Mouse (Mus musculus) B cell, adult 2 months (primary cell): ENCODE results near the gene Olfr1406.
"Not testable (repeated sequence)": the region's sequence is repeated elsewhere in the genome, so short reads cannot be mapped to it uniquely, and the experiment has no call there.

Experiments
- DNase-seq, 2 experiments: peaks; one replicate each; pipeline ENCODE4 v3.0.0; 2022

Olfr1406 gene

DNA sequence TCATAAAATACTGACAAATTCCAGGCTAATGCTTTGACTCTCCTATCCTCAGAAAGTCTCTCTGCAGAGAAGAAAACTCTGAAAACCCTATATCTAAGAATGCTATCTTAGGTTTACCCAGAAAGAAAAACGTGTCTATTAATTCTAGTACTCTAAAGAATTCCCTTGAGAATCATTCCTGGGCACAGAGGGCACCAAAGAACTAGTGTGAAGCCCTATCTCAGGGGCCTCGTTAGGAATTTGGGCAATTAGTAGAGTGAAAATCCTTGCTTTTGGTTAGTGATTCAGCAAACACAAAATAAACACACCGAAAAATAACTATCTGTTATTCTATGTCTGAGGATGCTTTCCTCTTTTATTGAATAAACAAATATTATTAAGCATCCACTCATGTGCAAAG lies at the start of gene Olfr1406:
TSS of gene Olfr1406 (minus strand) at position 101 of the 400 bp plus-strand sequence.
- no peak for DNase-seq

DNA sequence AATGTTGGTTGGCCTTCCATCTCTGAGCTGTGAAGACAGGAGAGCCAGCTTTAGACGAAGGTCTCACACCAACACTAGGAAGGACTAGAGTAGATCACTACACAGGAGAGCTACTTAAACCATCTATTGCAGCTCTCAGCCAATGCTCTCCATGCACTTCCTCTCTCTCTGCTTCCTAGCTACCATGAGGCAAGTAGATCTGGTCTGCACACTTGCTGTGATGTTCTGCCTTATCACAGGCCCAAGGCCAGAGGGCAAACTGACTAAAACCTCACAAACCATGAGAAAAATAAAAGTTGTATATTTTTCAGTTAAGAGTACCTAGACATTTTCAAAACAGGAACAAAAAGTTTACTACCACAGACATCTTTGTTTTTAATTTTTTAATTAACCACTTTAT lies 46.6 kb upstream of the Olfr1406 start:
- DNase-seq, result not testable (repeated sequence)

DNA sequence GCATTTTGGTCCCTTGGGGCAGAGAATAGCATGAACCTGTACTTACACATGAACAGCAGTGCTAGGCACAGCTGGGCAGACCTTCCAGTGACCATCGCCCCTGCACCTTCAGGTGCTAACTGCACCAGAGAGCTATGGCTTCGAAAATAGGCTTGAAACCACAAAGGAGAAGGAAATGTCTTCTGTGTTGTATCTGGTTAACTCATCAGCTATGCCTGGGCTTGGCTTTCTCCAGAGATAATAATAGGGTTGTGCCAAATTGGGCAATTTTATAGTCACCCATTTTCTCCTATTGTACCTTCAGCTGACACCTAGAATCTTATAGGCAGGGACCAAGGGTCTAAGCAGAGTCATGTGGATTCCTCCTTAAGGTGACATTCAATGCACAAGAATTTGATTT lies 36.6 kb upstream of the Olfr1406 start, which contains the start of gene Fcer1a:
TSS of gene Fcer1a (minus strand) at position 134 of the 400 bp plus-strand sequence.
- no peak for DNase-seq

DNA sequence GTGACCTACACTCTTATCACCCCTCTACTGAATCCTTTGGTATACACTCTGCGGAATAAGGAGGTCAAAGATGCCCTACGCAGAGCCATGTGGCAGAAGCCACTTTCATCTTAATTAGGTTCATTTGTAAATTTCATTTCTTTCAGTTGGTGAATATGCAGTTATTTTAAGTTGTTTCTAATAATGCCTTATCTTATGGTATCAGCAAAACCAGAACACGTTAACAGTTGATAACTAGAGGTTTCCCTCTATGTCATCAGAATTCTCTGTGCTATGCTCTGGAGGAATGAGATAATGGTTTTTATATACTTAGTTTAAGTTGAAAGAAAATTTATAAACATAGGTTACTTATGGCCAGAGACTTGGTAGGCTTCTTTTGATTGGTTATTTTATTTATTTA lies 26.0 kb upstream of the Olfr1406 start:
- DNase-seq, result no peak

DNA sequence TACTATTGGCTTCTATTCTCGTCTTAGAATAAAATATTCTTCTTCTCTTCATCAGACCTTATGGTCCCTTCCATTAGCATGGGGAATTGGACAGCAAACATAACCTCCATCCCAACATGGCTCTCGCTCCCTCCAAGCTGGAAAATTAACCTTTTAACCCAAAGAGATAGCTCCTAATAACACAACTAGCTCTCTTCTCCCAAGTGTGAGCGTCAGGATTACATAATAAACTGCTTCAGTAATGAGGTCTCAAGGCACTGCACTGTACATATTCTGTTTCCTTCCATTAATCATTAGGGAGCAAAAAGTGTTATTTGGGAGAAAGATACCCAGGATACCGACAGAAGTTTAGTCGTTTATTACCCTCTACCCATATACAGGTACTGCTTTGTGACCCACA lies 21.7 kb upstream of the Olfr1406 start, which contains the start of gene Olfr1404:
TSS of gene Olfr1404 (plus strand) at position 301 of the 400 bp plus-strand sequence.
- DNase-seq, result no peak

DNA sequence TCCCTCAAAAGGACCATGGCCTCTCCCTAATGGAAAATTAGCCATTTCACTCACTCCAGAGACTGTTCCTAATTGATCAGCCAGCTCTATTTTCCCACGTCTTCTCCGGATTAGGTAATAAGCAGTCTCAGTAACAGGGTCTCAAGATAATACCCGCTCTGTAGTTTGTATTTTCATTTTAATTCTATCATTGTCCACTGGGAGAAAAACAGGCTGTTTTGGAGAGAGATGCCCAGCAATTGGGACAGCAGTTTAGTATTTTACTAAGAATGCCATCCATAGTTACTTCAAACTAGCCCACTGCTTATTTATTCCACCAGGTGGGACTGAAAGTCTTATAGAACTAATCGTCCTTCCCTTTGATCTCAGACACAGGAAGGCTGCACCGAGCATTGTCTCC lies 7.1 kb upstream of the Olfr1406 start, which contains the start of gene Olfr218:
TSS of gene Olfr218 (plus strand) at position 301 of the 400 bp plus-strand sequence.
- no peak for DNase-seq

DNA sequence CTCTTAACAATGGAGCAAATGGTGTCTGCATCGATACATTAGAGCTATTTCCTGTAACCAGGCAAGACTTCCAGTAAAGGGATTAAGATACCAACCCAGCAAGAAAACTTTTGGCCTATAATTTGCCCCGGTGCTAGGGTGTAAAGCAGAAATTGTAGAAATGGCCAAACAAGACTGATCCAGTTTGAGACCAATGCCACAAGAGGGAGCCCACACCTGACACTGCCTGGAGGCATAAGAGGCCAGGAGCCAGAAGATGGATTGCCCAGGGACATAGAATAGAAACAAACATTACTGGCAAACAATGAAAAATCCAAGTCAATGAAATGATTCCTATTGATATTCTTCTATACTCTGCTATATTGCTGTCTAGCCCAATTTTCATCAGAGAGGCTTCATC lies 5.9 kb upstream of the Olfr1406 start:
- no peak for DNase-seq

DNA sequence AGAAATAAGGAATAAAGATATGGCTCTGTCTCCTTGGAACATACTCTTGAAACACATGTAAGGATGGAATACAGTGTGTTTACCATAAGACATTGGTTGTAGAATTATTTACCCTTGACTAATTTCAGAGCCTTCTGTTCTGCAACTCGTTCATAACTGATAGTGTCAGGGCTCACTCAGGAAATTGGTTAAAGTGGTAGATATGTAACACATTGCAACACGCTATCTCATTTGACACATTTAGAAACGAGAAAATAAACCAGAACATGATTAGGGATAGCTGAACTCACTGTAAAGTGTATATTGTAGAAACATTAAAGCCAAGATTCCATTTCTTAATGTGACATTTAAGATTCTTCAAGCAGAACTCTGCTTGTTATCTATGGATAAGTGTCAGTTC lies 1.6 kb upstream of the Olfr1406 start:
- DNase-seq, result no peak

DNA sequence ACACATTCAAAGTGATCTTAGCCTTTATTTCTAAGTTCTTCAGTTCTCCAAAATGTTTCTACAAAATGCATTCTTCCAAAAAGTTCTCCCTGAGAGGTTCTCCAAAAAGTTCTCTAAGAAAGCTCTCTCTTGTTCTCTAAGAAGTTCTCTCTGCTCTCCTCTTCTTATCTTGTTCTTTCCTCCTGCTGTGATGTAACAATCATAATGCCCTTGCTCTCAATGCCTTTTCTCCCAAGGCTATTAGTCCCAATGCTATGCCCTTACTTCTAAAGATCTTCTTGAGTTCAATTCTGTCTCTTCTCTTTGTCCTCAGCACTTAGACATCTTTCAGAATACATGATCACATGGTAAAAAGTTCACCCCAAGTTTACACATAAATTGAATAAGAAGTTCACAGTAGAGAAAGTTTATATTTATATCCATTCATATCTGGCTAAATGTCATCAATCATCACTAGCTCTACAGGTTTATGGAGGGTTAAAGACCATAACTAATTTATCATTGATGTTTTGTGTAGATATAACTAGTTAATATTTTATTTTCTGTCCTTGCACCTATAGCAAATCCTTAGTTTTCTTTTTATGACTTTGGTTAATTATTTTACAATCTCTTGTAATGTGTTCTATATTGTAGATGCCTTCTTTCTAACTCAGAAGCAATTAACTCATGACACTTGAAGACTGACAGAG lies 16.1 kb downstream of the Olfr1406 start:
- no peak for DNase-seq

DNA sequence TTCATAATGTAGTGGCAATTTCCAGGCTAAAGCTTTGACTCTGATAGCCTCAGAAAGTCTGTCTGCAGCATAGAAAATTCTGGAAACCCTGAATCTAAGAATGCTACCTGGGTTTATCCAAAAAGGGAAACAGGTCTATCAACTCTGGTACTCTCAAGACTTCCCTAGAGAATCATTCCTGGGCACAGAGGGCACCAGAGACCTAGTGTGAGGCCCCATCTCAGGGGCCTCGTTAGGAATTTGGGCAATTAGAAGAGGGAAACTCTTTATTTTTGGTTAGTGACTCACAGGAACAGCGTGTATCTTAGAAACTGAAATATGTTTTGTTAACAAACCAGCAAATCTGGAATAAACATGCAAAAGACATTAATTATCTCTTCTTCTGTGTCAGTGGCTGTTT lies 53.2 kb downstream of the Olfr1406 start, which contains the start of gene Olfr1408:
TSS of gene Olfr1408 (minus strand) at position 101 of the 400 bp plus-strand sequence.
- DNase-seq, result no peak
